Mouse (Mus musculus) spleen, adult 2 months (tissue): ENCODE data around the gene Lysmd4. TPM values are rescaled to one million over a fixed set of nuclear protein-coding genes. Genes with fewer than 3 reads are reported as not detected.

Experiments
- DNase-seq, 2 experiments: peaks; one replicate each; pipeline versions ENCODE4 v3.0.0 to v3.0.0-alpha.2; 2012 to 2021; ENCODE audit warnings: low spot score in 2 of 2, low read depth in 1 of 2
- H3K27ac ChIP-seq: fragments of 200-500 bp; 2 replicates; pipeline ENCODE4 v1.5.1; 2012; ENCODE audit warnings: low read length, inconsistent platforms; ENCODE audit not compliant: insufficient read depth
- H3K27me3 ChIP-seq: fragments of 200-500 bp; 2 replicates; pipeline ENCODE4 v1.6.1; 2012; ENCODE audit warnings: mild to moderate bottlenecking, moderate library complexity, low read length, inconsistent platforms; ENCODE audit not compliant: control insufficient read depth, insufficient read depth
- H3K36me3 ChIP-seq: fragments of 200-500 bp; 2 replicates; pipeline ENCODE4 v1.6.1; 2012; ENCODE audit warnings: mild to moderate bottlenecking, low read length, inconsistent platforms; ENCODE audit not compliant: control insufficient read depth, insufficient read depth
- H3K4me1 ChIP-seq: fragments of 200-500 bp; 2 replicates; pipeline ENCODE4 v1.6.1; 2011; ENCODE audit warnings: inconsistent platforms; ENCODE audit not compliant: control insufficient read depth, insufficient read depth, insufficient read length
- H3K4me3 ChIP-seq: fragments of 200-500 bp; 2 replicates; pipeline ENCODE4 v1.5.1; 2011; ENCODE audit warnings: mild to moderate bottlenecking, inconsistent platforms; ENCODE audit not compliant: insufficient read depth, insufficient read length; ENCODE audit errors: extremely low read depth
- CTCF ChIP-seq: fragments of 200-500 bp; IDR thresholded peaks from 2 replicates; pipeline ENCODE4 v1.5.1; 2011; ENCODE audit warnings: mild to moderate bottlenecking, inconsistent platforms; ENCODE audit not compliant: insufficient read depth, insufficient read length, insufficient replicate concordance; ENCODE audit errors: extremely low read depth
- POLR2A ChIP-seq: fragments of 200-500 bp; IDR thresholded peaks from 2 replicates; pipeline ENCODE4 v1.6.1; 2011; ENCODE audit warnings: low read depth, low read length, inconsistent platforms
- WGBS: fragments of 180-500 bp; shearing (Covaris S2); methylation state at CpG from one replicate; pipeline ENCODE4 v1.1.7; 2018; 5-methylcytosine and 5-hydroxymethylcytosine counted together
- polyA plus RNA-seq: library from polyadenylated mRNA; depleted of rRNA; stranded (reverse); fragments of >200 nt; gene quantifications from 2 replicates; pipeline ENCODE4 v1.2.3, GENCODE M21; 2012

Lysmd4 gene
- polyA plus RNA-seq, 1 experiment: 5.2 TPM

DNA sequence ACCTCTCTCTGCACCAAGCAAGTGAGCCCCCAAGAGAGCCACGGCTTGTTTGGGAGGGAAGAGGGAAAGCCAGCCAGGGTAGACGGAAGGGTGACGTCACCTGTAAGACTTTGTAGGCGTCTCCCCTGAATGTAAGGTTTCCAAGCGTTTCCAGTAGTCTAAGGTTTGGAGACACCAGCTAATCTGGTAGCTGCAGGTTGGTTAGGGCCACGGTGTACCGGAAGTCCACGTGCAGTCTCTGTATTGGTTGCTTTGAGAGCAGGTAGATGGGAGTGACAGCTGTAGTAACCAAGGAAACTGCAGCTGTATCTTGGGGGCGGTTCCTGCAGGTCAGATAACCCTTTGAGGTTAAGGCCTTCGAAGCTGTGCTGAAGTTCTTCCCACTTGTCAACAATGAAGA lies 15.8 kb upstream of the Lysmd4 start:
- WGBS: 73% methylated on average over 10 of the region's 10 CpGs
- Histone ChIP-seq H3K27ac (no peak overlapping the region), H3K27me3 (no peaks in the 10 kb centered on the region), H3K36me3 (no peaks in the 10 kb centered on the region), H3K4me3 (no peak overlapping the region), H3K4me1 (no peaks in the 10 kb centered on the region)
- TF ChIP-seq CTCF (no peak), POLR2A (no peak)
- DNase-seq: no peak

GRCm38 (mm10) chr7:67207701-67208100 lies 14.6 kb upstream of the Lysmd4 start:
- no peaks in the 10 kb centered on the region for H3K4me1 ChIP-seq
- no peak for TF ChIP-seq POLR2A
- TF ChIP-seq CTCF: no peak
- no peak for DNase-seq
- 73% methylated on average over 6 of the region's 6 CpGs for WGBS
- no peaks in the 10 kb centered on the region for H3K36me3 ChIP-seq
- H3K4me3 ChIP-seq: no peak overlapping the region
- no peak overlapping the region for H3K27ac ChIP-seq
- H3K27me3 ChIP-seq: no peaks in the 10 kb centered on the region

DNA sequence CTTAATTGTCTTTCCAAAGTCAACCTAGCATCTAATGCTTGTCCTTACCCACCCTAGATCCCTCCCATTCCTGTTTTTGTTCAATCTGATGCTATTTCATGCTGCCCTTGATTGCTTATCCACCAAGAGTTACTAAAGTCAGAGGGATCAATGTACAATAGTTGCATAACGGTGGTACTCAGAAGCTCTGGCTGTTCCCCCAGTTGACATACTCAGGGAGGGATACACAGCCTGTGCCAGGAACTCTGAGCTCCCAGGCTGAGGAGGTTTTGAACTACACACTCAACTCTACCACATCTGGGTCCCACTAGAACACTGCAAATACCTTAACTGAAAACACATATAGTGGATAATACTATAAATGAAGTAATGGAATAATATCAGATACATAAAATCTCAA lies 14.0 kb upstream of the Lysmd4 start:
- Histone ChIP-seq H3K27me3 (no peaks in the 10 kb centered on the region), H3K4me3 (no peak overlapping the region), H3K4me1 (no peaks in the 10 kb centered on the region), H3K36me3 (no peaks in the 10 kb centered on the region), H3K27ac (no peak overlapping the region)
- DNase-seq: no peak
- no peak for TF ChIP-seq CTCF
- no peak for TF ChIP-seq POLR2A
- WGBS: 88% methylated on average over 1 of the region's 1 CpGs

DNA sequence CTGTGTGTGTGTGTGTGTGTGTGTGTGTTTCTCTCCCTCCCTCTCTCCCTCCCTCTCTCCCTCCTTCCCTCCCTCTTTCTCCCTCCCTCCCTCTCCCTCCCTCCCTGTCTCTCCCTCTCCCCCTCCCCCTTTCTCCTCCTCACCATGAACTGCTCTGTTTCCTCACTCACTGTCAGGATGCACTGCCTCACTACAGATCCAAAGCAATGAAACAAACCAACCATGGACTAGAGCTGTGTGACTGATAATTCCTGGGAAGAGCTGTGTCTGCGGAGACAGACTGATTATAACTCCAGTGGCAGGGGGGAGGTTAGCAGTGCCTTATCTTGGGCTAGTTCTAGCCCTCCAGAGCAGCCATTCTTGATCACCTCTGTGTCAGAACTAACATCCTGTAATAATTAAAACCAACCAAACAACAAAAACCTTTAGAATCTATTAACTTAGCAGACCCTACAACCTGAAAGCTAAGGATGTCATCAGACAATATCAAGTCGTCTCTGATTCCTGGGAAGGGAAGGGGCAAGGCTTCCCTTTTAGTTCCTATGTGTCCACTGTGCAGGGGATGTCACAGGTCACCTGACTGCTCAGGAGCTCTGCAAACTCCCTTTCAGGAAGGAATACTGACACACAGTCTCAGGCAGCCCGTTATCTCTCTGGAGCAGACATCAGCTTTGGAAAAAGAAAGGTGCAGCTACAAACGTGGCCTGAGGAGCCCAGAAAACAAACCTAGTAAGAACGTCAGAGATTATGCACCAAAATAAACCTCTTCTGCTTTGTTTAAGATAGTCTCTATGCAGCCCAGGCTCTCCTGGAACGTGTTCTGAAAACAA lies 12.1 kb upstream of the Lysmd4 start:
- Histone ChIP-seq H3K27me3 (no peaks in the 10 kb centered on the region), H3K4me1 (no peaks in the 10 kb centered on the region), H3K27ac (no peak overlapping the region), H3K36me3 (no peaks in the 10 kb centered on the region), H3K4me3 (no peak overlapping the region)
- no peak for TF ChIP-seq POLR2A
- 58% methylated on average over 6 of the region's 6 CpGs for WGBS
- DNase-seq: no peak

DNA sequence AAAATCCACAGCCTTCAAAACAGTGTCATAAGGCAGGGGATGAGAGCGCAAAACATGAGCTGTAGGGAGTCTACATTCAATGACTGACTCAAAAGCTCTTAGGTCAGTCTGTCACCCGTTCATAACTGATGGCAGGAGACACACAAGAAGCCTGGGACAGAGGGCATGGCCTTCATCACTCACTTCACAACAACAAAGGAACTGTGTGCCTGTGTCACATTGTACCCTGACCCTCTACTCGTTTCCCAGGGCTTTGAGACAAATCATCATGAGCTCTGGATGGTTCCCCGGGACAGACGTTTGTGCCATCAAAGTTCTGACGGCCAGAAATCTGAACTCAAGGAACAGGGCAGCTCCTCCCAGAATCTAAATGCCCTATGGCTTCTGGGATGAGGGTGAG lies 11.0 kb upstream of the Lysmd4 start:
- Histone ChIP-seq H3K4me1 (no peaks in the 10 kb centered on the region), H3K27ac (no peak overlapping the region), H3K4me3 (no peak overlapping the region), H3K36me3 (no peaks in the 10 kb centered on the region), H3K27me3 (no peaks in the 10 kb centered on the region)
- DNase-seq: no peak
- no peak for TF ChIP-seq CTCF
- 82% methylated on average over 6 of the region's 6 CpGs for WGBS

DNA sequence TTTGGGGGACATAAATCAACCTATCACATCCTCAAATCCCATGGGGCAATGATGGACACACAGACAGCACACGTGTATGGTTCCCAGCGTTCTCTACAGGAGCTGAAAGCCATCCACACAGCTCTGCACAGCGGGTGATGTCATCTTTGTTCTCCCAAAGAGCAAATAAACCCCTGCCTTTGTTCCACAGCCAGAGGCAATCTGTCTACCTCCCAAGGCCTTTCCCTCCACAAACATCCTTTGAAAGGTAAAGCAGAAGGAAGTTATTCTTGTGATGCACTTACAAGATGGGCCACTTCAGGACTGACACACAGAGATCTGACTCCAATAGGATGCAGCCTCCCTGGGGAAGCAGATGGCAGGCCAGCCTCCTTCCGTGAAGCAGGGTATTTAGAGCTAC lies 10.4 kb upstream of the Lysmd4 start:
- no peak for TF ChIP-seq CTCF
- TF ChIP-seq POLR2A: no peak

DNA sequence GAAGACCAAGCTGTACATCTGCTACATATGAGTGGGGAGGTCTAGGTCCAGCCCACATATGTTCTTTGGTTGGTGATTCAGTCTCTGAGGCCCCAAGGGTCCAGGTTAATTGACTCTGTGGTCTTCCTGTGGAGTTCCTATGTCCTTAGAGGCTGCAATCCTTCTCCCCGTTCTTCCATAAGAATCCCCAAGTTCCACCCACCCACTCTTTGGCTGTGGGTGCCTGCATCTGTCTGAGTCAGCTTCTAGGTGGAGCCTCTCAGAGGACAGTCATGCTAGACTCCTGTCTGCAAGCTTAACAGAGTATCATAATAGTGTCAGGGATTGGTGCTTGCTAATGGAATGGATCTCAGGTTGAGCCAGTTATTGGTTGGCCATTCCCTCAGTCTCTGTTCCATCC lies 8.8 kb upstream of the Lysmd4 start:
- no peaks in the 10 kb centered on the region for H3K36me3 ChIP-seq
- no peaks in the 10 kb centered on the region for H3K27me3 ChIP-seq
- H3K27ac ChIP-seq: no peak overlapping the region
- TF ChIP-seq POLR2A (no peak), CTCF (no peak)
- DNase-seq: no peak
- no peak overlapping the region for H3K4me3 ChIP-seq
- H3K4me1 ChIP-seq: no peaks in the 10 kb centered on the region
- 91% methylated on average over 1 of the region's 1 CpGs for WGBS

More for the DNA sequence above, 10.4 kb upstream of the Lysmd4 start:
- Histone ChIP-seq H3K36me3 (no peaks in the 10 kb centered on the region), H3K27me3 (no peaks in the 10 kb centered on the region), H3K4me1 (no peaks in the 10 kb centered on the region), H3K27ac (no peak overlapping the region), H3K4me3 (no peak overlapping the region)
- DNase-seq: no peak
- 86% methylated on average over 4 of the region's 4 CpGs for WGBS
